Mouse (Mus musculus): Measurements from ENCODE around the gene Slc22a23. TPM values are rescaled to one million over a fixed set of nuclear protein-coding genes. Genes with fewer than 3 reads are reported as not detected.

Gene Slc22a23
- total RNA-seq (2023; ENCODE audit: inconsistent age), result 0.51 to 2.0 TPM (median 0.99 TPM) in 4 replicates

GRCm38 (mm10) chr13:34345128-34346085 is at the start of gene Slc22a23:
Slc22a23 (minus strand) TSS chr13:34345182.

GRCm38 (mm10) chr13:34162491-34163303 is 182.3 kb downstream of the Slc22a23 start, which contains the start of gene Psmg4:
Psmg4 (plus strand) TSS chr13:34162964.

GRCm38 (mm10) chr13:34130226-34130731 is 214.7 kb downstream of the Slc22a23 start, which contains the start of gene Tubb2b:
Tubb2b (minus strand) TSS chr13:34130466.

Other genes starting within 250 kb of the Slc22a23 start
- gene Tubb2b, start 214.7 kb downstream of the Slc22a23 start, total RNA-seq (2023; ENCODE audit: inconsistent age), result 4.8 to 5.8 TPM (median 5.3 TPM) in 4 replicates
- gene Psmg4, start 182.2 kb downstream of the Slc22a23 start, total RNA-seq (2023; ENCODE audit: inconsistent age), result 38.3 to 50.5 TPM (median 43.3 TPM) in 4 replicates

Data from B cell, adult (primary cell).